Mouse (Mus musculus) C2C12 (cell line): ENCODE results near the gene Bdkrb2.

ENCODE experiments used
- CEBPB ChIP-seq: IDR thresholded peaks from one replicate; pipeline ENCODE4 v1.6.1; 2011; ENCODE audit warnings: low read depth, mild to moderate bottlenecking, control low read depth, moderate library complexity
- CTCF ChIP-seq: IDR thresholded peaks from one replicate; pipeline ENCODE4 v1.5.1; 2011; ENCODE audit not compliant: control insufficient read depth, insufficient read depth, insufficient read length
- FOSL1 ChIP-seq: IDR thresholded peaks from one replicate; pipeline ENCODE4 v1.8.0; 2011; ENCODE audit warnings: mild to moderate bottlenecking, low read length; ENCODE audit not compliant: poor library complexity, insufficient read depth, severe bottlenecking
- MAX ChIP-seq: IDR thresholded peaks from one replicate; pipeline ENCODE4 v1.6.1; 2011; ENCODE audit warnings: mild to moderate bottlenecking, control low read depth
- MYOD1 ChIP-seq: IDR thresholded peaks from one replicate; pipeline ENCODE4 v1.6.1; 2011; ENCODE audit warnings: low read depth; ENCODE audit not compliant: control insufficient read depth, insufficient read length
- MYOG ChIP-seq: IDR thresholded peaks from one replicate; pipeline ENCODE4 v1.6.1; 2011; ENCODE audit not compliant: control insufficient read depth, insufficient read length; ENCODE audit errors: extremely low read depth
- USF1 ChIP-seq: IDR thresholded peaks from one replicate; pipeline ENCODE4 v1.6.1; 2011; ENCODE audit warnings: low read depth, mild to moderate bottlenecking, control low read depth, moderate library complexity

DNA sequence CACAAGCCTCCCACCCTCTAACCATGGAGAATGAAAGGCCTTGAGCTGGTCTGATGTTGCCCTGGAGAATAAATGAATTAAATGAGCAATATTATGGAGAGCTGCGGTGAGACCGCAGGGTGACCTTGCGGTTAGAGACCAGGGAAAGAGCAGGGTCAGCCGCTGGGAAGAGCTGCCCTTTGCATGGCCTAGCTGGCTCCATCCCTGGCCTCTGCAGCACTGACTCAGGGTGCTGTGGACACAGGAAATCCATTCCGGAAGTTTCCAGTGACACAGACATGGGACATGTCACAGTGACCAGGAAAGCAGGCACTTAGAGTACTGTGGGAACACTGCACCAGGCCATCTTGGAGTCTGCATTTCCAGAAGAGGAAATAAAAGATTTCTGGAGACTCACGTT, 14.1 kb upstream of the Bdkrb2 start:
- TF ChIP-seq CTCF (no peak), MAX (no peak), MYOD1 (no peak), MYOG (no peak), USF1 (no peak), CEBPB (no peak), FOSL1 (no peak)
